Mouse (Mus musculus) embryo, embryonic 10.5 days (tissue): ENCODE data around the gene Ercc6l.
"Not testable (repeated sequence)": the region's sequence is repeated elsewhere in the genome, so short reads cannot be mapped to it uniquely, and the experiment has no call there.

Source experiments
- DNase-seq: peaks from one replicate; pipeline ENCODE4 v3.0.0-alpha.2; 2015; ENCODE audit warnings: low spot score

The Ercc6l gene

DNA sequence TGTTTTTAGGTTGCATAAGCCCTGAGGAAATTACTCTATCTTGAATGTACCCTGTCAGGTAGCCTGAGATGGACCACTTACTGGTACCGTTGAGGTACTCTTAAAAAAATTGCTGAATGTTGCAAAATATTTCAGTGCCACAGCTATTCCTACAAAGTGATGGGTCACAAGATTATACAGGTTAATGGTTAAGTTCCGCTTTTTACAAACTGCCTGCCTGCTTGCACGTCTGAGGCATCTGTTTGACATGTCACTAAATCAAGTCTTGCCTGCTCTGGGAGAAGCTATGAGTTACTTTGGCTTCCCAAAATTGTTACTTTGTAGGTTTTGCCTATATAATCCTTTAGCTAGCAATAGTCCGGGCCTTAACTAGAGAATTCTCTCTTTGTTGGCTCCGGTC lies 47.5 kb downstream of the Ercc6l start:
- DNase-seq = not testable (repeated sequence)

DNA sequence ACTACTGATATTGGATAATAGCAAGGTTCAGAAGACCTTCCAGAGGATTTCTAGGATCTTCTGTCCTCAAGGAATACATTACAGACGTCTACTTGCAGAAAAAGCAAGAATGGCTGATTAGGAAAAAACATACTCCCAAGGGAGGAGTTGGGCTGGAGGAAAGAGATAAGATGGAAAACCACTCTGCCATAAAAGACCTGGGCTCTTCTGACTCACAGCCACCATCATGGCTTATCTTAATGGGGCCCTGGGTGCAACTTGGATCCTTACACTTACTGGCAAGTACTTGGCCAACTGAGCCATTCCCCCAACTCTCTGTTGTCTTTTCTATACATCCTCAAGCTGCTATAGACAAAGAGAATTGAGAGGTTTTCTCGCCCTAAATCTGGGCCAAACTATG lies 53.1 kb downstream of the Ercc6l start:
- not testable (repeated sequence) for DNase-seq

DNA sequence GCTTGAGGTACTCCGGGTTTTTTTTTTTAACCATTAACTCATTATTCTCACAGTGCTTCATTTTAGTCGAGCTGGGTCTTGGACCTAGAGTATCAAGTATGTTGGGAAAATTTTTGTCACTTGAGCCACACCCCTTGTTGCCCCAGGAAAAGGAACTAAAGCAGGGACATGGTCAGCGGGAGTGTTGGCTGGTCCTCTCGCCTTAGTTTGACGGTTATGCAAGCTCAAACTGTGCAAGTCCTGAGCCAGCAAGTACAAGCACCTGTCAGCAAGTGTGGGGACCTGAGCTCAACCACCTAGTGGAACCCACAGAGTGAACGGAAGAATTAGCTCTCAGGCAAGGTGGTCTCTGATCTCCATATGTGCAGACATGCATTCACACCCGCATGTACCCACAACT lies 55.0 kb downstream of the Ercc6l start:
- DNase-seq = no peak

DNA sequence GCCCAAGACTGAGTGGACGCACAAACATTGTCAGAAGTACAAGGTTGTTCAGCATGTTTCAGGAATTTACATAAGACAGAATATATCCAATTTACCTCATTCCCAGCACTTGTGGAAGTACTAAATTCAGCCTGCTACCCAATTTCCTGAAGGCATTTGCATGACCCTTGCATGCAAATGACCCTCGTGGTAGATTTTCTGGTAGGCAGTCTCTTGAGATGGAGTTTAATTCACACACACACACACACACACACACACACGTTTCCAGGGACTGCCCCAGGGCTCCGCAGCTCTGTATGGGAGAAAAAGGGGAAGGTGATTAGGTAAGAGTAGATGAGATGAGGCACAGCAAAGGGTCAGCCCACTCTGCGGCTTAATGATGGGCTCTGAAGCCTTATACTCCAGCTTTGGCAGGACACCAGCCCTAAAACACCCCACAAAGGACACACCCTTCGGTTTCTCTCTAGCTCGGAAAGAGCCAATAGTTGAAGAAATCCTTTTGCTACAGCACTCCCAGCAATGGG lies 62.4 kb downstream of the Ercc6l start:
- no peak for DNase-seq
